Mouse (Mus musculus) heart, postnatal 14 days (tissue): ENCODE measurements at regions not wholly inside any gene's neighbourhood (a gene's known extent, or its start where the extent isn't known, plus 50 kb on each side); places are given as distances from the start of the nearest gene placed in this dataset.

Experiments used
- DNase-seq, 2 experiments: peaks; one replicate each; pipeline ENCODE4 v3.0.0; 2021 to 2022
- intact Hi-C: fragments of 180-260 bp; cut with DNase I; formaldehyde crosslinking; loops from one replicate; pipeline ENCODE4 v1.15.1; 2025

- intact Hi-C loops = loop anchor here (5.0 kb wide), 2 partner anchors 124 to 629 kb away; partner anchors contain the start of gene Tmem161b
- no peak for DNase-seq
Observed at GRCm38 (mm10) chr13:84345791-84346511, 123.9 kb downstream of the Tmem161b start.

GRCm38 (mm10) chr13:84346569-84346968 is 124.5 kb downstream of the Tmem161b start:
- no peak for DNase-seq
- intact Hi-C loops = loop anchor here (5.0 kb wide), 2 partner anchors 124 to 629 kb away; partner anchors contain the start of gene Tmem161b

GRCm38 (mm10) chr13:84347181-84347913 is 125.3 kb downstream of the Tmem161b start:
- DNase-seq = no peak
- intact Hi-C loops = loop anchor here (5.0 kb wide), 2 partner anchors 125 to 630 kb away; partner anchors contain the start of gene Tmem161b

- peak; percentile 84 to 89 for DNase-seq
- intact Hi-C loops = loop anchor here (5.0 kb wide), 2 partner anchors 126 to 631 kb away; partner anchors contain the start of gene Tmem161b
Observed at GRCm38 (mm10) chr13:84347914-84348700, 126.0 kb downstream of the Tmem161b start.

GRCm38 (mm10) chr13:84348701-84348975 is 126.5 kb downstream of the Tmem161b start:
- no peak for DNase-seq
- intact Hi-C loops = loop anchor here (5.0 kb wide), 2 partner anchors 126 to 631 kb away; partner anchors contain the start of gene Tmem161b

- intact Hi-C loops = loop anchor here (5.0 kb wide), 2 partner anchors 127 to 632 kb away; partner anchors contain the start of gene Tmem161b
- DNase-seq = peak in 1 of 2 experiments; percentile 2
Observed at GRCm38 (mm10) chr13:84349001-84349720, 127.1 kb downstream of the Tmem161b start.

GRCm38 (mm10) chr13:84349721-84350040 is 127.6 kb downstream of the Tmem161b start:
- intact Hi-C loops = loop anchor here (5.0 kb wide), 2 partner anchors 127 to 632 kb away; partner anchors contain the start of gene Tmem161b
- no peak for DNase-seq

GRCm38 (mm10) chr13:84350791-84351190 is 128.7 kb downstream of the Tmem161b start:
- no peak for DNase-seq
- intact Hi-C loops = no loop called here

- no peak for DNase-seq
- intact Hi-C loops = no loop called here
Observed at GRCm38 (mm10) chr13:84356455-84356854, 134.4 kb downstream of the Tmem161b start.

- DNase-seq = no peak
- intact Hi-C loops = no loop called here
Observed at GRCm38 (mm10) chr13:84360536-84360935, 138.4 kb downstream of the Tmem161b start.

GRCm38 (mm10) chr13:84364069-84364468 is 142.0 kb downstream of the Tmem161b start:
- no peak for DNase-seq
- intact Hi-C loops = no loop called here

GRCm38 (mm10) chr13:84365503-84365902 is 143.4 kb downstream of the Tmem161b start:
- no peak for DNase-seq

GRCm38 (mm10) chr13:84366017-84366416 is 143.9 kb downstream of the Tmem161b start:
- DNase-seq = no peak
- intact Hi-C loops = no loop called here

More at GRCm38 (mm10) chr13:84365503-84365902, 143.4 kb downstream of the Tmem161b start:
- intact Hi-C loops = no loop called here

GRCm38 (mm10) chr13:84366839-84367238 is 144.7 kb downstream of the Tmem161b start:
- intact Hi-C loops = no loop called here
- DNase-seq = no peak

- DNase-seq = no peak
- intact Hi-C loops = no loop called here
Observed at GRCm38 (mm10) chr13:84368225-84368624, 146.1 kb downstream of the Tmem161b start.

- intact Hi-C loops = no loop called here
Observed at GRCm38 (mm10) chr13:84374711-84375257, 152.7 kb downstream of the Tmem161b start.

GRCm38 (mm10) chr13:84375941-84376340 is 153.8 kb downstream of the Tmem161b start:
- intact Hi-C loops = no loop called here
- DNase-seq = no peak

More at GRCm38 (mm10) chr13:84374711-84375257, 152.7 kb downstream of the Tmem161b start:
- no peak for DNase-seq

- intact Hi-C loops = no loop called here
- DNase-seq = no peak
Observed at GRCm38 (mm10) chr13:84378553-84379332, 156.6 kb downstream of the Tmem161b start.

GRCm38 (mm10) chr13:84391554-84391953 is 169.5 kb downstream of the Tmem161b start:
- DNase-seq = no peak
- intact Hi-C loops = no loop called here
